Mouse (Mus musculus) layer of hippocampus, adult 9-11 months (tissue): ENCODE measurements at regions not wholly inside any gene's neighbourhood (a gene's known extent, or its start where the extent isn't known, plus 50 kb on each side); places are given as distances from the start of the nearest gene placed in this dataset.
A peak's percentile ranks its signal among the peaks of the same experiment; 100 is the strongest.

Experiments used
- DNase-seq: peaks from one replicate; pipeline ENCODE4 v3.0.0; 2022

DNA sequence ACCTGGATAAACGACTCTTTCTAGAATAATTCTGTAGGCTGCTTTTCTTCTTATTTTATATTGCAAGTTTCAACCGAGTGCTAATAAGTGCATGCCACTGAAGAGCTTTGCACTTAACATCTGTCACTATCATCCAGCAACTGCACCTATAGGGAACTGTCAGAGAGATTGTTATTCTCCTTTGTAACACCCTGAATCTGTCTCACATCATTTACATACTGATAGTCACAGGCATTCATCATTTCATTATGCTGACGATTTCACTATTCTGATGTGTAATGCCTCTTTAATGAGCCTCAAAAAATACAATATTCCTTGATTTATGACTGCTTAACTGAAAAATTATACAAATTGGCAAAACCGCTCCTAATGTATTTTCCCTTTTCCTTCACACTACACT, 1959.2 kb upstream of the Tenm3 start:
- DNase-seq, result no peak

GRCm38 (mm10) chr8:50787441-50787840, 1943.7 kb upstream of the Tenm3 start:
- no peak for DNase-seq

- DNase-seq, result peak; percentile 45
Measured at GRCm38 (mm10) chr8:50770671-50771070, 1926.9 kb upstream of the Tenm3 start.
